Mouse (Mus musculus) urinary bladder, postnatal 36 days (tissue): Measurements from ENCODE around the gene Rtn4rl2.

Experiments used
- DNase-seq, 2 experiments: peaks; one replicate each; pipeline ENCODE4 v3.0.0; 2022; ENCODE audit warnings: low spot score in 2 of 2, mixed read lengths in 1 of 2

Rtn4rl2 gene

GRCm38 (mm10) chr2:84885084-84886055 lies 1.1 kb downstream of the Rtn4rl2 start:
- no peak for DNase-seq

GRCm38 (mm10) chr2:84884611-84885010 lies 1.9 kb downstream of the Rtn4rl2 start:
- no peak for DNase-seq

GRCm38 (mm10) chr2:84883942-84884341 lies 2.6 kb downstream of the Rtn4rl2 start:
- no peak for DNase-seq

GRCm38 (mm10) chr2:84883530-84883929 lies 3.0 kb downstream of the Rtn4rl2 start:
- no peak for DNase-seq

GRCm38 (mm10) chr2:84883084-84883483 lies 3.4 kb downstream of the Rtn4rl2 start:
- no peak for DNase-seq

GRCm38 (mm10) chr2:84882606-84883005 lies 3.9 kb downstream of the Rtn4rl2 start:
- no peak for DNase-seq

- no peak for DNase-seq
These were observed 5.9 kb downstream of the Rtn4rl2 start for GRCm38 (mm10) chr2:84880590-84880989.

- DNase-seq = no peak
These were observed 10.7 kb downstream of the Rtn4rl2 start for GRCm38 (mm10) chr2:84875842-84876241.

- peak in 1 of 2 experiments; percentile 64 for DNase-seq
These were observed 14.3 kb downstream of the Rtn4rl2 start for GRCm38 (mm10) chr2:84872105-84872716.

- no peak for DNase-seq
These were observed 15.8 kb downstream of the Rtn4rl2 start for GRCm38 (mm10) chr2:84870623-84871160.

GRCm38 (mm10) chr2:84868977-84869376 lies 17.5 kb downstream of the Rtn4rl2 start:
- DNase-seq = no peak

- DNase-seq = peak in 1 of 2 experiments; percentile 54
These were observed 18.0 kb downstream of the Rtn4rl2 start for GRCm38 (mm10) chr2:84868521-84868943.

GRCm38 (mm10) chr2:84865616-84866571 lies 20.6 kb downstream of the Rtn4rl2 start:
- DNase-seq = no peak

- no peak for DNase-seq
These were observed 24.3 kb downstream of the Rtn4rl2 start for GRCm38 (mm10) chr2:84862231-84862630.

GRCm38 (mm10) chr2:84861430-84861829 lies 25.1 kb downstream of the Rtn4rl2 start:
- no peak for DNase-seq

GRCm38 (mm10) chr2:84859991-84860780 lies 26.3 kb downstream of the Rtn4rl2 start:
- DNase-seq = no peak

- DNase-seq = no peak
These were observed 28.0 kb downstream of the Rtn4rl2 start for GRCm38 (mm10) chr2:84858551-84858950.

- DNase-seq = peak in 1 of 2 experiments; percentile 56
These were observed 30.8 kb downstream of the Rtn4rl2 start for GRCm38 (mm10) chr2:84855732-84856131.

- DNase-seq = peak in 1 of 2 experiments; percentile 81
These were observed 35.1 kb downstream of the Rtn4rl2 start for GRCm38 (mm10) chr2:84851130-84852040.
